Mouse (Mus musculus) C2C12 (cell line): ENCODE results near the gene Dnajb8.

ENCODE experiments used
- CEBPB ChIP-seq: IDR thresholded peaks from one replicate; pipeline ENCODE4 v1.6.1; 2011; ENCODE audit warnings: low read depth, mild to moderate bottlenecking, control low read depth, moderate library complexity
- CTCF ChIP-seq: IDR thresholded peaks from one replicate; pipeline ENCODE4 v1.5.1; 2011; ENCODE audit not compliant: control insufficient read depth, insufficient read depth, insufficient read length
- MAX ChIP-seq: IDR thresholded peaks from one replicate; pipeline ENCODE4 v1.6.1; 2011; ENCODE audit warnings: mild to moderate bottlenecking, control low read depth
- MYOG ChIP-seq: IDR thresholded peaks from one replicate; pipeline ENCODE4 v1.6.1; 2011; ENCODE audit not compliant: control insufficient read depth, insufficient read length; ENCODE audit errors: extremely low read depth
- USF1 ChIP-seq: IDR thresholded peaks from one replicate; pipeline ENCODE4 v1.6.1; 2011; ENCODE audit warnings: low read depth, mild to moderate bottlenecking, control low read depth, moderate library complexity

DNA sequence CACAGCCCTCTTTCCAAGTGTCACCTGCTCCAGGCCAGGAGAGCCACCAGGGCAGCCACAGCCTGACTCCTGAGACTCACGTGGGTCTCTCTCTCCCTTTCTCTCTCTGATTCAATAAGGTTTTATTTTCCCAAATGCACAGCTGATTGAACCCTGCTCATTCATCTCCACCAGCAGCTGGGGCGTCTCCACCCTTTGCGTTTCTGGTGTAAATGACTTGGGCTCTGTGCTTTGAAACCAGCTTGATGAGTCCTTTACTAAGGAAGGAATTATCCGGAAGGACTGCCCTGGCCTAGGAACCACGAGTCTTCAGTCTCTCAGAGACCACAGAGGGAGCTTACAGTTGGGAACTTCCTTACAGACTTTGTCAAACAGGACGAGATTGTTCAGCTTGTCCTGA, 10.2 kb downstream of the Dnajb8 start:
- TF ChIP-seq USF1 (no peak), CTCF (no peak), MYOG (no peak), CEBPB (no peak), MAX (no peak)
